Mouse (Mus musculus) heart, adult 2 months (tissue): ENCODE data around the gene Fibcd1.

Source experiments
- CTCF ChIP-seq: fragments of 200-600 bp; IDR thresholded peaks from 2 replicates; pipeline ENCODE4 v1.8.1; 2022; ENCODE audit warnings: antibody characterized with exemption, mild to moderate bottlenecking, moderate library complexity
- EP300 ChIP-seq: fragments of 200-500 bp; IDR thresholded peaks from 2 replicates; pipeline ENCODE4 v1.6.1; 2011; ENCODE audit warnings: low read depth, low read length, control low read depth; ENCODE audit not compliant: insufficient read depth

DNA sequence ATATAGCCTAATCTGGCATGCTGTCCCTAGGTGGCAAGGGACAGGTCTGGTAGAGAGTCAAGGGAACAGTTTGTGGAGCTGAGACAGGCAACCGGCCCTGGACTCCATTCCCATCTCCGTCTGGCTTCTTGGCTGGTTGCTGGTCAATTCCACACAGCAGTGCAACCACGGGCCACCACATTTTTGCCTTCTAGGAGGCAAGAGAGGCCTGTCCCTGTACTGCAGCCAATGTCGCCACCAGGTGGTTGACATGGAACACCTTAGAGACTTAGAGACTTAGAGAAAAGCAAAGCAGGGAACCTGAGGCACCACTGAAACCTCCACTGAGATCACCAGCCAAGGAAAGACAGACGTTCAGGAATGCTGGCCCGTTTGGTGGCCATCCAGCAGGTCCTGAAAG lies 39.0 kb upstream of the Fibcd1 start:
- TF ChIP-seq CTCF (peak; percentile 53), EP300 (no peak)
